Mouse (Mus musculus) myocyte (in vitro differentiated cells): ENCODE data around the gene Perm1. TPM values are rescaled to one million over a fixed set of nuclear protein-coding genes. Genes with fewer than 3 reads are reported as not detected.

Experiments
- H3K27me3 ChIP-seq: one replicate; pipeline ENCODE4 v1.6.1; 2011; ENCODE audit not compliant: control insufficient read depth, insufficient read depth, insufficient read length
- H3K36me3 ChIP-seq: one replicate; pipeline ENCODE4 v1.6.1; 2011; ENCODE audit not compliant: control insufficient read depth, insufficient read depth
- H3K4me2 ChIP-seq: one replicate; pipeline ENCODE4 v1.6.1; 2011; ENCODE audit warnings: low read depth, control low read depth
- H3K4me3 ChIP-seq: one replicate; pipeline ENCODE4 v1.5.1; 2011; ENCODE audit warnings: mild to moderate bottlenecking, control low read depth, moderate library complexity
- H3K79me2 ChIP-seq: one replicate; pipeline ENCODE4 v1.6.1; 2011; ENCODE audit not compliant: control insufficient read depth, insufficient read depth
- H3ac ChIP-seq: one replicate; pipeline ENCODE4 v1.6.1; 2011; ENCODE audit not compliant: control insufficient read depth, insufficient read length
- CEBPB ChIP-seq: IDR thresholded peaks from 2 replicates; pipeline ENCODE4 v1.6.1; 2011; ENCODE audit warnings: mild to moderate bottlenecking, moderate library complexity; ENCODE audit not compliant: poor library complexity, insufficient read depth, severe bottlenecking
- E2F4 ChIP-seq: IDR thresholded peaks from one replicate; pipeline ENCODE4 v1.6.1; 2011; ENCODE audit warnings: mild to moderate bottlenecking, control low read depth, moderate library complexity; ENCODE audit not compliant: insufficient read depth
- MAX ChIP-seq: IDR thresholded peaks from one replicate; pipeline ENCODE4 v1.6.1; 2011; ENCODE audit warnings: low read depth, mild to moderate bottlenecking, control low read depth
- MYOD1 ChIP-seq, 3 experiments: IDR thresholded peaks; one replicate each; pipeline ENCODE4 v1.6.1; 2011; ENCODE audit warnings: control low read depth in 2 of 3, low read depth in 2 of 3, mild to moderate bottlenecking in 2 of 3, moderate library complexity in 1 of 3; ENCODE audit not compliant: insufficient read length in 2 of 3, control insufficient read depth in 1 of 3
- MYOG ChIP-seq, 3 experiments: IDR thresholded peaks; one replicate each; pipeline ENCODE4 v1.6.1; 2011; ENCODE audit warnings: control low read depth in 2 of 3, low read depth in 2 of 3, mild to moderate bottlenecking in 2 of 3; ENCODE audit not compliant: insufficient read length in 2 of 3, control insufficient read depth in 1 of 3, insufficient read depth in 1 of 3
- POLR2A ChIP-seq: IDR thresholded peaks from one replicate; pipeline ENCODE4 v1.6.1; 2011; ENCODE audit warnings: low read depth, mild to moderate bottlenecking, control low read depth, moderate library complexity; ENCODE audit not compliant: insufficient read length
- POLR2AphosphoS2 ChIP-seq: IDR thresholded peaks from one replicate; pipeline ENCODE4 v1.6.1; 2011; ENCODE audit warnings: low read depth, control low read depth; ENCODE audit not compliant: insufficient read length
- REST ChIP-seq: IDR thresholded peaks from one replicate; pipeline ENCODE4 v1.6.1; 2011; ENCODE audit warnings: mild to moderate bottlenecking, control low read depth, moderate library complexity; ENCODE audit not compliant: insufficient read depth, insufficient read length
- SRF ChIP-seq: IDR thresholded peaks from one replicate; pipeline ENCODE4 v1.6.1; 2011; ENCODE audit warnings: low read depth; ENCODE audit not compliant: control insufficient read depth, insufficient read length
- TCF12 ChIP-seq: IDR thresholded peaks from one replicate; pipeline ENCODE4 v1.6.1; 2011; ENCODE audit warnings: mild to moderate bottlenecking, control low read depth; ENCODE audit not compliant: poor library complexity, insufficient read depth, severe bottlenecking
- TCF3 ChIP-seq: IDR thresholded peaks from one replicate; pipeline ENCODE4 v1.6.1; 2011; ENCODE audit warnings: low read depth, control low read depth; ENCODE audit not compliant: insufficient read length
- USF1 ChIP-seq: IDR thresholded peaks from one replicate; pipeline ENCODE4 v1.6.1; 2011; ENCODE audit warnings: low read depth, mild to moderate bottlenecking, control low read depth, moderate library complexity
- polyA plus RNA-seq: library from polyadenylated mRNA; unstranded; fragments of >200 nt; fragmentation: generic; extraction: Trizol; gene quantifications from one replicate; pipeline ENCODE4 v1.2.1, GENCODE M21; 2012; ENCODE audit warnings: missing spikeins

Perm1 gene
- polyA plus RNA-seq, 1 experiment, result 0.11 TPM

- H3K27me3 ChIP-seq, result no peaks in the 10 kb centered on the region
- no peaks in the 10 kb centered on the region for H3K79me2 ChIP-seq
- no peak overlapping the region for H3K4me3 ChIP-seq
- H3ac ChIP-seq, result no peak overlapping the region
- H3K4me2 ChIP-seq, result no peak overlapping the region
- no peaks in the 10 kb centered on the region for H3K36me3 ChIP-seq
- TF ChIP-seq SRF, result no peak
- no peak for TF ChIP-seq E2F4
- TF ChIP-seq CEBPB, result no peak
- no peak for TF ChIP-seq MYOG (IDR thresholded peaks at IDR 0.05; ENCODE audit: control insufficient read depth in 1 of 3, insufficient read depth in 1 of 3, insufficient read length in 2 of 3, low read depth in 2 of 3)
- TF ChIP-seq MYOD1 (IDR thresholded peaks at IDR 0.05; ENCODE audit: control insufficient read depth in 1 of 3, insufficient read length in 2 of 3, low read depth in 2 of 3), result no peak
- no peak for TF ChIP-seq USF1
Measured at GRCm38 (mm10) chr4:156185950-156186850, 29.5 kb upstream of the Perm1 start.

- no peak overlapping the region for H3K4me2 ChIP-seq
- TF ChIP-seq MYOG (IDR thresholded peaks at IDR 0.05; ENCODE audit: control insufficient read depth in 1 of 3, insufficient read depth in 1 of 3, insufficient read length in 2 of 3, low read depth in 2 of 3), result no peak
- TF ChIP-seq MAX, result no peak
- TF ChIP-seq REST, result no peak
- TF ChIP-seq E2F4, result no peak
- TF ChIP-seq USF1, result no peak
- no peaks in the 10 kb centered on the region for H3K79me2 ChIP-seq
- H3K4me3 ChIP-seq, result no peak overlapping the region
- no peaks in the 10 kb centered on the region for H3K27me3 ChIP-seq
- H3ac ChIP-seq, result no peak overlapping the region
- H3K36me3 ChIP-seq, result no peaks in the 10 kb centered on the region
Measured at GRCm38 (mm10) chr4:156188162-156188810, 27.4 kb upstream of the Perm1 start.

- no peak for TF ChIP-seq SRF
- no peak for TF ChIP-seq CEBPB
- TF ChIP-seq USF1, result no peak
- no peak for TF ChIP-seq TCF3
- TF ChIP-seq POLR2AphosphoS2, result no peak
- TF ChIP-seq REST, result no peak
- TF ChIP-seq E2F4, result no peak
- no peak for TF ChIP-seq MYOG (IDR thresholded peaks at IDR 0.05; ENCODE audit: control insufficient read depth in 1 of 3, insufficient read depth in 1 of 3, insufficient read length in 2 of 3, low read depth in 2 of 3)
- no peak for TF ChIP-seq TCF12
- no peak for TF ChIP-seq POLR2A
- no peaks in the 10 kb centered on the region for H3K27me3 ChIP-seq
- H3K4me2 ChIP-seq, result no peak overlapping the region
- no peaks in the 10 kb centered on the region for H3K79me2 ChIP-seq
- H3K36me3 ChIP-seq, result no peaks in the 10 kb centered on the region
- no peak overlapping the region for H3K4me3 ChIP-seq
- H3ac ChIP-seq, result no peak overlapping the region
Measured at GRCm38 (mm10) chr4:156188811-156189323, 26.8 kb upstream of the Perm1 start.

GRCm38 (mm10) chr4:156192421-156193199 is 23.1 kb upstream of the Perm1 start:
- Histone ChIP-seq H3K4me2 (no peak overlapping the region), H3K27me3 (no peaks in the 10 kb centered on the region), H3K79me2 (no peaks in the 10 kb centered on the region), H3K4me3 (no peak overlapping the region), H3K36me3 (no peaks in the 10 kb centered on the region), H3ac (no peak overlapping the region)
- TF ChIP-seq CEBPB, result no peak
- no peak for TF ChIP-seq REST
- no peak for TF ChIP-seq TCF3
- TF ChIP-seq MAX, result no peak
- TF ChIP-seq USF1, result no peak
- TF ChIP-seq MYOG (IDR thresholded peaks at IDR 0.05; ENCODE audit: control insufficient read depth in 1 of 3, insufficient read depth in 1 of 3, insufficient read length in 2 of 3, low read depth in 2 of 3), result no peak
- TF ChIP-seq POLR2AphosphoS2, result no peak
- no peak for TF ChIP-seq SRF
- no peak for TF ChIP-seq TCF12
- no peak for TF ChIP-seq POLR2A
- no peak for TF ChIP-seq E2F4
- TF ChIP-seq MYOD1 (IDR thresholded peaks at IDR 0.05; ENCODE audit: control insufficient read depth in 1 of 3, insufficient read length in 2 of 3, low read depth in 2 of 3), result no peak
